Mouse (Mus musculus) heart, embryonic 14.5 days (tissue): ENCODE results near the gene Rtn4ip1. TPM values are rescaled to one million over a fixed set of nuclear protein-coding genes. Genes with fewer than 3 reads are reported as not detected.
"Not testable (repeated sequence)": the region's sequence is repeated elsewhere in the genome, so short reads cannot be mapped to it uniquely, and the experiment has no call there.

ENCODE experiments used
- ATAC-seq: fragments of 200-750 bp; cut with Nextera tagmentation; 2 replicates; pipeline ENCODE4 v1.8.0; 2017; ENCODE audit warnings: low read depth, moderate TSS enrichment; ENCODE audit not compliant: insufficient number of reproducible peaks, insufficient read depth, low FRiP score
- H3K27ac ChIP-seq, 2 experiments: fragments of 200-500 bp in 1 of 2; fragments of 300-500 bp in 1 of 2; sonication (generic) in 1 of 2; replicated peaks in 1 of 2; 2 replicates each; pipeline ENCODE4 v1.5.1; 2012 to 2014; ENCODE audit warnings: low read depth in 2 of 2, low read length in 2 of 2, control low read depth in 1 of 2, mild to moderate bottlenecking in 1 of 2, mixed read lengths in 1 of 2; ENCODE audit not compliant: control insufficient read depth in 1 of 2, insufficient read depth in 1 of 2
- H3K27me3 ChIP-seq: fragments of 300-500 bp; sonication (generic); 2 replicates; pipeline ENCODE4 v1.6.1; 2014; ENCODE audit warnings: mild to moderate bottlenecking, low read length, control low read depth; ENCODE audit not compliant: control insufficient read depth, insufficient read depth
- H3K36me3 ChIP-seq: fragments of 300-500 bp; sonication (generic); 2 replicates; pipeline ENCODE4 v1.6.1; 2014; ENCODE audit warnings: mild to moderate bottlenecking, control low read depth, low read length, mixed read lengths; ENCODE audit not compliant: control insufficient read depth, insufficient read depth
- H3K4me1 ChIP-seq, 2 experiments: fragments of 200-500 bp in 1 of 2; fragments of 300-500 bp in 1 of 2; sonication (generic) in 1 of 2; 2 replicates each; pipeline ENCODE4 v1.6.1; 2012 to 2014; ENCODE audit warnings: low read length in 2 of 2, control low read depth in 1 of 2, mixed read lengths in 1 of 2; ENCODE audit not compliant: control insufficient read depth in 2 of 2, insufficient read depth in 2 of 2
- H3K4me2 ChIP-seq: fragments of 300-500 bp; sonication (generic); 2 replicates; pipeline ENCODE4 v1.6.1; 2014; ENCODE audit warnings: mild to moderate bottlenecking, low read length
- H3K4me3 ChIP-seq, 2 experiments: fragments of 200-500 bp in 1 of 2; fragments of 300-500 bp in 1 of 2; sonication (generic) in 1 of 2; 2 replicates each; pipeline ENCODE4 v1.5.1; 2012 to 2014; ENCODE audit warnings: low read length in 2 of 2, mild to moderate bottlenecking in 2 of 2, control low read depth in 1 of 2, low read depth in 1 of 2, moderate library complexity in 1 of 2; ENCODE audit not compliant: control insufficient read depth in 1 of 2, insufficient read depth in 1 of 2
- H3K9ac ChIP-seq: fragments of 300-500 bp; sonication (generic); 2 replicates; pipeline ENCODE4 v1.6.1; 2014; ENCODE audit warnings: mild to moderate bottlenecking, low read length
- H3K9me3 ChIP-seq: fragments of 300-500 bp; sonication (generic); 2 replicates; pipeline ENCODE4 v1.6.1; 2016; ENCODE audit warnings: low read length, control low read depth; ENCODE audit not compliant: control insufficient read depth
- WGBS: fragments of 180-500 bp; shearing (Covaris S2); extraction: QIAGEN DNeasy Blood & Tissue Kit; methylation state at CpG from one replicate; pipeline ENCODE4 v1.1.7; 2014; 5-methylcytosine and 5-hydroxymethylcytosine counted together
- polyA plus RNA-seq: library from polyadenylated mRNA; unstranded; fragments of >200 nt; fragmentation: Nextera tagmentation; extraction: Ambion mirVana; gene quantifications from 2 replicates; pipeline ENCODE4 v1.2.1, GENCODE M21; 2014

Rtn4ip1 gene
- polyA plus RNA-seq, 1 experiment from 2014 or later = 28.4 TPM

GRCm38 (mm10) chr10:43977353-43977752, 75.7 kb downstream of the Rtn4ip1 start:
- H3K4me2 ChIP-seq = no peak overlapping the region
- no peaks in the 10 kb centered on the region for H3K27me3 ChIP-seq
- H3K9me3 ChIP-seq = no peaks in the 10 kb centered on the region
- H3K36me3 ChIP-seq = no peaks in the 10 kb centered on the region
- WGBS = 49% methylated on average over 3 of the region's 3 CpGs
- H3K4me1 ChIP-seq = no peaks in the 10 kb centered on the region; a peak in 1 of 4 replicates
- no peak overlapping the region for H3K9ac ChIP-seq
- no peak overlapping the region for H3K4me3 ChIP-seq
- no peak overlapping the region for H3K27ac ChIP-seq
- ATAC-seq = no peak

- Histone ChIP-seq H3K27ac (no peak overlapping the region), H3K36me3 (no peaks in the 10 kb centered on the region), H3K9ac (no peak overlapping the region), H3K9me3 (no peaks in the 10 kb centered on the region), H3K27me3 (no peaks in the 10 kb centered on the region), H3K4me2 (no peak overlapping the region), H3K4me1 (no peaks in the 10 kb centered on the region; a peak in 1 of 4 replicates), H3K4me3 (no peak overlapping the region)
- no peak for ATAC-seq
- 40% methylated on average over 1 of the region's 1 CpGs for WGBS
Observed at GRCm38 (mm10) chr10:43980080-43980479, 78.5 kb downstream of the Rtn4ip1 start.

GRCm38 (mm10) chr10:43980742-43981141, 79.1 kb downstream of the Rtn4ip1 start:
- H3K36me3 ChIP-seq, H3K4me3 ChIP-seq, ATAC-seq, H3K27ac ChIP-seq, H3K9ac ChIP-seq, H3K4me2 ChIP-seq, H3K4me1 ChIP-seq, H3K9me3 ChIP-seq, H3K27me3 ChIP-seq: not testable (repeated sequence)
- WGBS = 84% methylated on average over 3 of the region's 3 CpGs

- H3K4me2 ChIP-seq = no peak overlapping the region
- ATAC-seq = no peak
- H3K36me3 ChIP-seq = no peaks in the 10 kb centered on the region
- H3K4me1 ChIP-seq = no peaks in the 10 kb centered on the region
- no peak overlapping the region for H3K27ac ChIP-seq
- no peak overlapping the region for H3K9ac ChIP-seq
- H3K4me3 ChIP-seq = no peak overlapping the region
- 70% methylated on average over 6 of the region's 6 CpGs for WGBS
- no peaks in the 10 kb centered on the region for H3K27me3 ChIP-seq
- H3K9me3 ChIP-seq = no peaks in the 10 kb centered on the region
Observed at GRCm38 (mm10) chr10:43982470-43982869, 80.9 kb downstream of the Rtn4ip1 start.

- Histone ChIP-seq H3K9me3 (no peaks in the 10 kb centered on the region), H3K27ac (no peak overlapping the region), H3K27me3 (no peaks in the 10 kb centered on the region), H3K36me3 (no peaks in the 10 kb centered on the region), H3K4me3 (no peak overlapping the region), H3K4me2 (no peak overlapping the region), H3K9ac (no peak overlapping the region), H3K4me1 (no peaks in the 10 kb centered on the region)
- 86% methylated on average over 5 of the region's 5 CpGs for WGBS
- no peak for ATAC-seq
Observed at GRCm38 (mm10) chr10:43983241-43983640, 81.6 kb downstream of the Rtn4ip1 start.

GRCm38 (mm10) chr10:43983866-43984265, 82.3 kb downstream of the Rtn4ip1 start:
- Histone ChIP-seq H3K27me3 (no peaks in the 10 kb centered on the region), H3K4me1 (no peaks in the 10 kb centered on the region), H3K4me2 (no peak overlapping the region), H3K36me3 (no peaks in the 10 kb centered on the region), H3K4me3 (no peak overlapping the region), H3K27ac (no peak overlapping the region), H3K9me3 (no peaks in the 10 kb centered on the region), H3K9ac (no peak overlapping the region)
- ATAC-seq = no peak
- 78% methylated on average over 2 of the region's 2 CpGs for WGBS

- no peak overlapping the region for H3K4me2 ChIP-seq
- 93% methylated on average over 5 of the region's 5 CpGs for WGBS
- ATAC-seq = no peak
Observed at GRCm38 (mm10) chr10:43991268-43991667, 89.7 kb downstream of the Rtn4ip1 start.

GRCm38 (mm10) chr10:43992506-43992905, 90.9 kb downstream of the Rtn4ip1 start:
- no peaks in the 10 kb centered on the region for H3K36me3 ChIP-seq
- ATAC-seq = no peak
- no peaks in the 10 kb centered on the region for H3K27me3 ChIP-seq
- H3K27ac ChIP-seq = no peak overlapping the region
- no peak overlapping the region for H3K9ac ChIP-seq
- H3K9me3 ChIP-seq = no peaks in the 10 kb centered on the region
- no peak overlapping the region for H3K4me3 ChIP-seq
- peaks cover 0 to 3% of the 10 kb centered on the region in 2 experiments; a peak in 1 of 4 replicates for H3K4me1 ChIP-seq
- 79% methylated on average over 5 of the region's 5 CpGs for WGBS
- H3K4me2 ChIP-seq = no peak overlapping the region

More at GRCm38 (mm10) chr10:43991268-43991667, 89.7 kb downstream of the Rtn4ip1 start:
- no peaks in the 10 kb centered on the region for H3K4me1 ChIP-seq
- H3K4me3 ChIP-seq = no peak overlapping the region
- no peak overlapping the region for H3K27ac ChIP-seq
- H3K36me3 ChIP-seq = no peaks in the 10 kb centered on the region
- no peak overlapping the region for H3K9ac ChIP-seq
- no peaks in the 10 kb centered on the region for H3K27me3 ChIP-seq
- H3K9me3 ChIP-seq = no peaks in the 10 kb centered on the region
